Mouse (Mus musculus): ENCODE results near the gene Zfp54.
"Not testable (repeated sequence)": the region's sequence is repeated elsewhere in the genome, so short reads cannot be mapped to it uniquely, and the experiment has no call there.

Zfp54 gene

DNA sequence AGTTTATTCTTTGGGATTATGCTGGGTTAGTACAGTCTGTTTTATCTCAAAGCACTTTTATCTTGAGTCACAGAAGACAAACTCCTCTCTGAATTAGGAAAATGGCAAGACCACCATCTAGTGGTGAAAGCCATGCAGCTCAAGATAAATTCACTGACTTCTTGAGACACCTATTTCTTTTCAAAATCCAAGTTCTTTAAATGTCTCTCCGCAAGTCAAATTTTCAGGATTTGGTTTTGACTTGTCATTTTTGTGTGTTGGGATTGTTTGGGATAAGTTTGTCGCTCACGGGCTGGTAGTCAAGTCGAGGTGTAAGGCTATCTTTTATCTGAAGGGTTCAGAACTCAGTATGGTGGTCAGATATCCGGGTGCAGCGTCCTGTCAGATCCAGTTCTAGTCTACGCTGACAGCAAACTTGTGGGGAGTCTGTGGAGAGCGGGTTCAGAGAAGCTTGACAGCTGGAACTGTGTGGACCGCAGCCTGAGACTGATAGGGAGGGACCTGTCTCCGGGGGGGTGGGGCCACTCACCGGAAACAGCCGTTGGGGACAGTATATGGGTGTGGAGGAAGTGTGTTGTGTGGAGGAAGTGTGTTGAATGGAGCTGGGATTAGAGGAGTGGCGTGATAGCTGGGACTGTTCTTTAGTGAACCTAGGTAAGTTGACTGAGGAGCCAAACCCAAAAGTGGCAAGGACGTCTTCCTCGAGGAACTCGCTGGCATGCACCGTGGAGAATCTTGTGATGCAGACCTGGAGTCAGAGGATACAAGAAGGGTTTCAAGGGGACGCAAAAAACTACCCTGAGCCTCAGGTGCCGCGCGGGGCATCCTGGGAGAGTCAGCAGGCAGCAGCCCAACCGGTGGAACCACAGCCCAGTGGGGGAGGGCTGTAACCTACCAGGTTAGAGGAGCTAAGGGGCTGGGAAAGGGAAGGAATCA is at the start of gene Zfp54:
Zfp54 (plus strand) TSS at position 564 of the 936 bp plus-strand sequence.
- in situ Hi-C loops (cut with MseI, MboI) = loop anchor here (10.0 kb wide), 1 partner anchor 148 kb away; no protein-coding TSS in a partner anchor

DNA sequence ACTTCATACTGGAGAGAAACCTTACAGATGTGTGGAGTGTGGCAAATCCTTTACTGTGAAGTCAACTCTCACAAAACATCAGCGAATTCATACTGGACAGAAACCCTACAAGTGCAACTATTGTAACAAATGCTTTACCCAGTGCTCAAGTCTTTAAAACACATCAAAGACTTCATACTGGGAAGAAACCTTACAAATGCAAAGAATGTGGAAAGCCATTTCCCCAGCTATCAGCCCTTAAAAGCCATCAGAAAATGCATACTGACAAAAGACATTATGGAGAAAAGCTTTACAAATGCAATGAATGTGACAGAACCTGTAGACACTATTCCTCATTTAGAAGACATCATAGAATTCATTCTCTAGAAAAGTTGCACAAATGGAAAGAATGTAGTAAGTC is 47.7 kb upstream of the Zfp54 start:
- in situ Hi-C loops (cut with MseI, MboI) = loop anchor here in 1 of 2 experiments (25.0 kb wide), 1 partner anchor 263 kb away; no protein-coding TSS in a partner anchor

DNA sequence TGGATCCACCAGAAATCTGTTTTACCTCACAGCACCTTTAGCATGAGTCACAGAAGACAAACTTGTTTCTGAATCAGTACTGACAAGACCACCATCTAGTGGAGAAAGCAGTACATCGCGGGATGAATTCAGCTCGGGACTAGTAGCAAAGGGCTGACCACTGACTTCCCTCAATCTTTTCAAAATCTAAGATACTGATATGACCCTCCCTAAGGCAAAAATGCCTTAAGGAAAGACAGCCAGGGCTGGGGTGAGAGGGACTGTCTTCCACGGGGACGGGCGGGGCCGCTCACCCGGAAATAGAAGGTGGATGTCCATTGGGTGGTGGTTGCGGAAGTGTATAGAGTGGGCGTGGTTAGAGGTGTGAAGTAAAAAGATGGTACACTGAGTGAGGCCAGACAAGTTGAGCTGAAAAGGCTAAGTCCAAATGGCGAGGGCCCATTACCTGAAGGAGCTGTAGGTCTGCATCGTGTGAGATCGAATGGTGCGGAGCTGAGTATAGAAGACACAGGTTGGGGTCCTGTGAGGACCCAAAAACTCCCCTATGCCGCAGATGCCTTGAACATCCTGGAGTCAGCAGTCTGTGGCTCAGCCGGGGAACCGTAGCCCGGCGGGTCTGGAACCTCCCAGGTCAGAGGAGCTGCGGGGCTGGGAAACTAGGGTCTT is 39.5 kb upstream of the Zfp54 start, which contains the start of gene Zfp677:
Zfp677 (plus strand) TSS at position 358 of the 666 bp plus-strand sequence.
- in situ Hi-C loops (cut with MseI, MboI) = loop anchor here in 1 of 2 experiments (25.0 kb wide), 1 partner anchor 271 kb away; no protein-coding TSS in a partner anchor

DNA sequence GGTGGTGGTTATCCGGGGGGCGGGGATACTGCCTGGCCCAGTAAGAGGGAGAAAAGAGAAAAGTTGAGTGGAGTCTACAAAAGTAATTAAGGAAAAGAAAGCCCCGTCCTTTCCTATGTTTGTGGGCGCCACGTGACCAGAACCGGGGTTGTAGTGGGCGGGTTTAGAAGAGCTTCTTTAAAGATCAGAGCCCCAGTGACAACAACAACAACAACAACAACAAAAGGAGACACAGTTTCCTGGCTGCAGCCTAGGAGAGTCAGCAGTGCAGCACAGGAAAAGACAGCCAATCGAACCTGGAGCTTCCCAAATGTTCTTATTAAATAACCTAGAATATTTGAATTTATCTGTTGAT is 39.0 kb upstream of the Zfp54 start:
- in situ Hi-C loops (cut with MseI, MboI) = loop anchor here in 1 of 2 experiments (25.0 kb wide), 1 partner anchor 272 kb away; no protein-coding TSS in a partner anchor

DNA sequence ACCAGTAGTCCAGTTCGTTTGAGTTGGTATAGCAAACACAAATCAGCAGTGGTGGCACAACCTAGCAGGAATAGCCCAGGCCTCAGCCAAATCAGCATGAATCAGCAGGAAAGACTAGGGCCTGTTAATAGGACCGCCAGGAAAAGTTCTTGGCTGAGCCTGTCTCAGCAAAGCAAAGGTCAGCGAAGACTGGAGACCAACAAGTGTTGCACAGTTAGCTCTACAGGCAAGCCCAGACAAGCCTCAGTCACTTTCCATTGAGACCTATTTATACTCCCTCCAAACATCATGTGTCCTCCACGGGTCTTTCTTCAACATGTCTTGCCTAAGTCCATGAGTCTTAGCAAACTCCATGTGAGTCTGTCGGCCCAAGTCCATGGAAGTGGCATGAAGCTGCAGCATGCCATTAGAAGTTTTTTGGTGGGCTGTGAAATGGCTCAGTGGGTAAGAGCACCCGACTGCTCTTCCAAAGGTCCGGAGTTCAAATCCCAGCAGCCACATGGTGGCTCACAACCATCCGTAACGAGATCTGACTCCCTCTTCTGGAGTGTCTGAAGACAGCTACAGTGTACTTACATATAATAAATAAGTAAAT is 15.9 kb downstream of the Zfp54 start:
- in situ Hi-C loops (cut with MseI, MboI) = not testable (repeated sequence)

DNA sequence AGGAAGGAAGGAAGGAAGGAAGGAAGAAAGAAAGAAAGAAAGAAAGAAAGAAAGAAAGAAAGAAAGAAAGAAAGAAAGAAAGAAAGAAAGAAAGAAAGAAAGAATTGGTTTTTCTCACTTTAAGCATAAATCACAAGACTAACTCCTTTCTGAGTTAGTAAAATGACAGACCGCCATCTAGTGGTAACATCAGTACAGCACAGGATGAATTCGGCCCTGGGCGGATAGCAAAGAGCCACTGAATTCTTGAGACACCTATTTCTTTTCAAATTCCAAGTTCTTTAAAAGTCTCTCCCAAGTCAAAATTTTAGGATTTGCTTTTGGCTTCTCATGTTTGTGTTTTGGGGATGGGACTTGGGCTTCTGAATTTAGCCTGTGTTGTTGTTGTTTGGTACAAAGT is 26.6 kb downstream of the Zfp54 start:
- in situ Hi-C loops (cut with MseI, MboI) = loop anchor here in 1 of 2 experiments (5.0 kb wide), 1 partner anchor 53 kb away; no protein-coding TSS in a partner anchor

DNA sequence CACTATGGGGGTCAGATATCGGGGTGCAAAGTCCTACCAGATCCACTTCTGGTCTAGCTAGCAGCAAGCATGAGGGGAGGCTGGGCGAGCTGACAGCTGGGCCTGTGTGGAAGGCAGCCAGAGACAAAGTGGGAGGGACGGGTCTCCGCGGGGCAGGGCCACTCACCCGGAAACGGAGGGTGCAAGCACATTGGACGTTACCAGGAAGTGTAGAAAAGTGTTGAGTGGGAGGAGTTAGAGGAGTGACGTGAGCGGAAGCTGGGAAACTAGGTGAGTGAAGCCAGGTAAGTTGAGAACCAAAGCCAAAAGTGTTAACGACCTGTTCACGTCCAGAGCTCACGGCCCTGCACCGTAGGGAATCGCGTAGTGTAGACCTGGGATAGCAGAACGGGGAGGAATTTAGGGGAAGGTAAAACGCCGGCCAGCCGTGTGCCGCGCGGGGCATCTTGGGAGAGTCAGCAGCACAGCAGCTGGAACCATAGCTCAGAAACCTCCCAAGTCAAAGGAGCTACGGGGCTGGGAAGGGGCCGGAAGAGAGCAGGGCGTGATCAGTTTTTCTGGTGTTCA is 27.2 kb downstream of the Zfp54 start, which contains the start of gene Zfp51:
Zfp51 (plus strand) TSS at position 237 of the 567 bp plus-strand sequence.
- in situ Hi-C loops (cut with MseI, MboI) = loop anchor here in 1 of 2 experiments (5.0 kb wide), 1 partner anchor 52 kb away; no protein-coding TSS in a partner anchor

DNA sequence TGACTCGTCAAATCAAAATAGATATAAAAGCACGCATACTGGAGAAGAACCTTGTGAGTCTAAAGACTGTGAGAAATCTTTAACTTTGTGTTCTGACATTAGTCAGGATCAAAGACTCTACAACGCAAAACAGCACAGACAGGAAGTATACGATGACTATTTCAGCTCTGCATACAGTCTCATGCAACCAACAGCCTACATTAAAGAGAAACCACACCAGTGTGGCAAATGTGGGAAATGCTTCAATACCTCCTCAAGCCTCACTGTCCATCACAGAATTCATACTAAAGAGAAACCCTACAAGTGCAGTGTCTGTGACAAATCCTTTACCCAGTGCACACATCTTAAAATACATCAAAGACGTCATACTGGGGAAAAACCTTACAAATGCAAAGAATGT is 40.5 kb downstream of the Zfp54 start:
- in situ Hi-C loops (cut with MseI, MboI) = no loop called here

DNA sequence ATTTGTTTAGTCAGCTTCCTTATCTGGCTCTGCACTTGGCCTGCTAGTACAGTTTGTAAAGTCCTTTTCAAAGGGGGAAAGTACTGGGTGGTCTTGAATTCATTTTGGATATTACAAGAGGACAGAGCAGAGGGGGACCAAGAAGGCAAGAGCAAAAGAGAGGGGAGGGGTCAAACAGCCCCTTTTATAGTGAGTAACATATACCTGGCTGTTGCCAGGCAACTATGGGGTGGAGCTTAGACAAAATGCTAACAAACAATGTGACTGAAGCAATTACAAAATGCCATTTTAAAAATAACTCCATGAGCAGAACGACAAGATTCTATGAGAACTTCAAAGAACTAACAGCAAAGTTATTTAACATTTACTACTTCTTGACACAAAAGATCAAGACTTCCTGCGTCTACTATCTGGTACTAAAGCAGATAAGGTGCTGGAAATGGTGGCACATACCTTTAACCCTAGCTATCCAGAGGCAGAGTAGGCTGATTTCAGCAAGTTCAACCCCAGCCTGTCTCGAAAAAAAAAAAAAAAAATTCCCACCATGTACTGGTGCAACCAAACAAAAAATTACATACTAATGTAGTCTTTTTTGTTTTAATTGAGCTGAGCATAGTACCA is 49.1 kb downstream of the Zfp54 start:
- in situ Hi-C loops (cut with MseI, MboI) = no loop called here

DNA sequence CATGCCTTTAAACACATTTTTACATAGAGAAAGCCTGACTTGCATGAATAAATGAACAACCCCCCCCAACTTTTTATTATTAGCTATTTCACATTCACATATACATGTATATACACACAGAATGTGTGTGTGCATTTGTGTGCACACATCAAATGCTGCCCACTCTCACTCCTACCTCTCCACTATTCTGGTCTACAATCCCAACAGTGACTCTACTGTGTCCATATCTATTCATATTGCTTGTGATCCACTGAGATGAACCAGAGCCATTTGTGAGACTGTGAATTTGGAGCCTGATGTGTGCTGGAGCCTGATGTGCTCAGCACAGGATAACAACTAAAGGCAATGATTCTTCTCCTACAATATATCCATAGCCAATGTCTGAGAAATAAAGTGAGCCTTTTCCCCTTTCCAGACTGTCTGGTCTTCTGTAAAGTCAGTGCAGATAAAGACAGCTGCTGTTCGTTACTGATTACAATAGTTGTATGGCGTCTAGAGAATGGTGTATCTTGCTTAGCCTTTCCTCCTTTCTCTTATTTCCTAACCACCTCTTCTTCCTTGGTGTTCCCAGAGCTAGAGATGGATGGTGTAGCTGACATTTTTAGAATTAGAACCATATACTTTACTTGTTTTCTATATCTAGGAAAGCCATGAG is 49.8 kb downstream of the Zfp54 start:
- in situ Hi-C loops (cut with MseI, MboI) = no loop called here

DNA sequence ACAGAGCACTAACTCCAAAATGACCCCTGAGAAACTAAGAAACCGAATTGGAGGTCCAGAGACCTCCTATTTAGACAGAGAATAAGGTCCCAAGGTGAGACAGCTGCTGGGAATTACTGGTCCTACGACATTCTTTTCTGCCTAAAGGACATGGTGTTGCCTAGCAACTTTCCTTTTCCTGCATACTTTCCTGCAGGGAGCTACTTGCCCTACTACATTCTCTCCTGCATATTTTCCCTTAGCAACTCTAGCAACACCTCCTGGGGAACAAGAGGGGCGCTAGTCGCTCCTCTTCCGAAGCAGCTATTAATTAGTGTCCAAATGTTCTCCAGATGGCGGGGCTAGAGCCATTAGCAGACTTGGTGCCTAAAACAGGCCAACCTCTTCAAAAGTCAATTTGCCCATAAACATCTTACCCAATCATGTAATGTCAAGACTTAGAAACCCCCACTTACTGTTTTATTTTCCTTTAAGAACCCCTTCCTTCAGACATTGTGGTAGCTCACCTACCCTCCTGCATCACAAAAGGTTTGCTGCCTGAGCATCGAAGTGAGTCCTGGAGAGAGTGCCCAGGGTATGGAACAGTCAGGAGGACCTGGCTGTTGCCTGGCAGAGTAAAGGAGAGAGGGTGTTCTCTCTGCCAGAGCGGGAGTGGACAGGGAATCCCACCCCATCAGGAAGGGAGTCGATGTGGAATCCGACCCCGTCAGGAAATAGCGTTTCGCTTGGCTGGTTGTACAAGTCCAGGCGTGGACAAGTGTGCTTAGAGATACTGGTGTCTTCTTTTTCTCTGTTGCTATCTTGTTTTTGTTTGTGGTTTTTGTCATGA is 50.5 kb downstream of the Zfp54 start:
- in situ Hi-C loops (cut with MseI, MboI) = no loop called here

DNA sequence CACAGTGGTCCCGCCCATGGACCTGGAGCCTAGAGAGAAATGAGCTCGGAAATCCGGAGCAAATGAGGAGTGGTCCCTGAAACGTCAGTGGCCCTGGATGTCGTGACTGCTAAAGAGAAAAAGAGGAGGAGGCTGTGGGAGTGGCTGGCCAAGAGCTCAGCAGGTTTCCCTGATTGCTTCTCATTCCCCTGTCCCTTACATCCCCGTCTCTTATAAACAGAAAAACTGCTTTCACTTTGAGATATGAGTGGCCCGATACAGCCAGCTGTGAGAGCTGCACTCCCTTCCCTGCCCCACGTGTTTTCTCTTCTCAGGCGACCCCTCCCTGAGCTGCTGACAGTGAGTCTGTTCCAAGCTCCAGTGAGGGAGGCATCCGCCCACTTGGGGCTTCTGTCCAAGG is 51.7 kb downstream of the Zfp54 start:
- in situ Hi-C loops (cut with MseI, MboI) = not testable (repeated sequence)

DNA sequence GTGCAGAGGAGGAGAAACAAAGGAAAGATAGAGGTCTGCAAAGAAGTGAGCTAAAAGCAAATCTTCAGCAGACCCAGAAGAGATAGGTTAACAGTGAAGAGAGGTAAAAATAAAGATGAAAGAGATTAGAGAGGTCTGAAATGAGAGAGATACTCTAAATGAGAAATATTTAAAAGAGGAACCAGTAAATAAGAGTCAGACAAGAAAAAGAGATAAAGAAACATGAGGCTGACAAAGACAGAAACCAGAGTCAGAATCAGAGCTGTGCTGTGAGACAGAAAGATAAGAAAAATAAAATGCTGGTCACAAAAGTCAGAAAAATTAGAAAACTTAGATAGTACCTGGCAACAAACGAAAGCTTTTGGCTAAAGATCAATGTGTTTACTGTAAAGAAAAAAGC is 52.3 kb downstream of the Zfp54 start:
- in situ Hi-C loops (cut with MseI, MboI) = not testable (repeated sequence)

DNA sequence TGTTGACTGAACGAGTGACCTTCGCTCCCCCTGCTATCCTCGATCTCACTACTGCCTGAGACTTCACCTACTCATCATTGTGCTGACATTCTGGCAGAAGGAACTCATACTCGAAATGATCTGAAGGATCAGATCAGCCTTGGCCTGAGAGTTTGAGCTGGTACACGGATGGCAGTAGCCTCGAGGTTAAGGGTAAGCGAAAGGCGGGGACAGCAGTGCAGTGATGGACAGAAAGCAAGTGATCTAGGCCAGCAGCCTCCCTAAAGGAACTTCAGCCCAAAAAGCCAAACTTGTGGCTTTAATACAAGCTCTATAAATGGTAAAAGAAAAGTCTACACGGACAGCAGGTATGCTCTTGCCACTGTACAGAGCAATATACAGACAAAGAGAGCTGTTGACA is 53.3 kb downstream of the Zfp54 start:
- in situ Hi-C loops (cut with MseI, MboI) = not testable (repeated sequence)

DNA sequence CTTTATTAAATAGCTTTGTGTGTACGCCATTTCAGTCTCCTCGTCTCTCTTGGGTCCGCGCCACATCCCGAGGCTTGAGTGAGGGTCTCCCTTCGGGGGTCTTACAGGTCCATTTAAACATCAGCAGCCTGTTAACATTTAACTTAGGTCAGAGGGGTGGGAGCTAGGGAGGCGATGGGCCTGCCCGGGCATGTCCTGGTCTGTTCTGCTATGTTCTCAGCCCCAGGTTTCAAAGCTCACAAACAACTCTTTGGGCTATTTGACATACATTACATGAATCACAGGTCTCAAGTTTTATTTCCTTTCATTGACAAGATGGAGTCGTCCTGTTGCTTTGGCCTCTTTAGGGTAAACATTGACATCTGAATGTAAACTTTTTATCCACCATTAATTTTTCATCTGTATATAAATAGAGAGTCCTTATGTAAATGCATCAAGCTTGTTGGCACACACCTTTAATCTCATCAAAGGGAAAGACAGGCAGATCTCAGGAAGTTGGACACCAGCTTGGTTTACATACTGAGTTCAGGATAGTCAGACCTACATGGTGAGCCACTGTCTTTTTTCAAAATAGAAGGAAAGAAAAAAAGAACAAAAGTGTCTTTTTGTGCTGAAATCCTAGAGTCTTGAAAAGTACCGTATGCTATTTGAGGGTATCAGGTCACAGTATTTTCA is 55.2 kb downstream of the Zfp54 start:
- in situ Hi-C loops (cut with MseI, MboI) = not testable (repeated sequence)
